Mouse (Mus musculus) heart, embryonic 11.5 days (tissue): ENCODE measurements around the gene Cdk19. TPM values are rescaled to one million over a fixed set of nuclear protein-coding genes. Genes with fewer than 3 reads are reported as not detected.

Experiments used
- ATAC-seq: fragments of 200-750 bp; cut with Nextera tagmentation; replicated peaks from 2 replicates; pipeline ENCODE4 v1.8.0; 2017; ENCODE audit warnings: moderate library complexity; ENCODE audit not compliant: insufficient number of reproducible peaks, low FRiP score, low TSS enrichment
- H3K27ac ChIP-seq: fragments of 300-500 bp; sonication (generic); 2 replicates; pipeline ENCODE4 v1.5.1; 2014; ENCODE audit warnings: mild to moderate bottlenecking, low read depth, low read length
- H3K27me3 ChIP-seq: fragments of 300-500 bp; sonication (generic); 2 replicates; pipeline ENCODE4 v1.6.1; 2014; ENCODE audit warnings: mild to moderate bottlenecking, low read length, mixed read lengths; ENCODE audit not compliant: control insufficient read depth, insufficient read depth
- H3K36me3 ChIP-seq: fragments of 300-500 bp; sonication (generic); 2 replicates; pipeline ENCODE4 v1.6.1; 2014; ENCODE audit warnings: mild to moderate bottlenecking, low read length, moderate library complexity, mixed read lengths; ENCODE audit not compliant: control insufficient read depth, insufficient read depth
- H3K4me1 ChIP-seq: fragments of 300-500 bp; sonication (generic); 2 replicates; pipeline ENCODE4 v1.6.1; 2014; ENCODE audit warnings: low read length; ENCODE audit not compliant: control insufficient read depth, insufficient read depth
- H3K4me2 ChIP-seq: fragments of 300-500 bp; sonication (generic); 2 replicates; pipeline ENCODE4 v1.6.1; 2014; ENCODE audit warnings: mild to moderate bottlenecking, moderate library complexity
- H3K4me3 ChIP-seq: fragments of 300-500 bp; sonication (generic); 2 replicates; pipeline ENCODE4 v1.5.1; 2014; ENCODE audit warnings: low read depth, low read length
- H3K9ac ChIP-seq: fragments of 300-500 bp; sonication (generic); 2 replicates; pipeline ENCODE4 v1.6.1; 2014; ENCODE audit warnings: mild to moderate bottlenecking, low read depth, low read length, moderate library complexity
- H3K9me3 ChIP-seq: fragments of 300-500 bp; sonication (generic); replicated peaks from 2 replicates; pipeline ENCODE4 v1.6.1; 2016; ENCODE audit warnings: low read length; ENCODE audit not compliant: control insufficient read depth
- WGBS: fragments of 180-500 bp; shearing (Covaris S2); extraction: QIAGEN DNeasy Blood & Tissue Kit; methylation state at CpG from one replicate; pipeline ENCODE4 v1.1.7; 2014; ENCODE audit not compliant: insufficient replicate concordance; 5-methylcytosine and 5-hydroxymethylcytosine counted together
- polyA plus RNA-seq: library from polyadenylated mRNA; unstranded; fragments of >200 nt; fragmentation: Nextera tagmentation; extraction: Ambion mirVana; gene quantifications from 2 replicates; pipeline ENCODE4 v1.2.1, GENCODE M21; 2014

Gene Cdk19
- polyA plus RNA-seq, 1 experiment from 2014 or later = 6.4 TPM

- no peak for ATAC-seq
- Histone ChIP-seq H3K27ac (no peak overlapping the region), H3K4me1 (no peaks in the 10 kb centered on the region), H3K27me3 (no peaks in the 10 kb centered on the region), H3K4me3 (no peak overlapping the region), H3K36me3 (no peaks in the 10 kb centered on the region), H3K4me2 (no peak overlapping the region), H3K9me3 (no peaks in the 10 kb centered on the region), H3K9ac (no peak overlapping the region)
- WGBS = 65% methylated on average over 2 of the region's 2 CpGs
Measured at GRCm38 (mm10) chr10:40393447-40394143, 54.2 kb downstream of the Cdk19 start.

DNA sequence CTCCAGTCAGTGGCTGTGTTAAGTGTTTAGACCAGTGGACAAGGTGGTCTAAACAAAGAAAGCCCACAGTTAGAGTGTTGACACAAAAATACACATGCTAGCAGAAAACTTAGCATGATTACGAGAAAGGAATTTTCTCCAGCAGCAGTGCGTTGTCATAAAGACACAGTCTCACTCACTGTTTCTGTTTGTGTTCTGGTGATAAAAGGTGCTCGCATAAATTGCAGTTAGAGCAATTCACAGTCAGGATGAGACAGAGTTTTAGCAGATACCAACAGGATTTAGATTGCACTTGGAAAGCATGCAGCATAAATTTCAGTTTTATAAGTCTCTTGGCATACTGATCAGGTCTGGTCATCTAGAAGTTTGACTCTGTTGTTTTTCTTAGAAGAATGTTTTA, 59.5 kb downstream of the Cdk19 start:
- Histone ChIP-seq H3K27me3 (no peaks in the 10 kb centered on the region), H3K36me3 (no peaks in the 10 kb centered on the region; the same call in 1 of the 2 replicates), H3K9me3 (0 out of 2 replicates have a peak, but pooled peaks cover 3% of the 10 kb centered on the region), H3K4me2 (no peak overlapping the region), H3K4me1 (no peaks in the 10 kb centered on the region), H3K4me3 (no peak overlapping the region), H3K27ac (no peak overlapping the region), H3K9ac (no peak overlapping the region)
- 62% methylated on average over 3 of the region's 3 CpGs for WGBS
- no peak for ATAC-seq

DNA sequence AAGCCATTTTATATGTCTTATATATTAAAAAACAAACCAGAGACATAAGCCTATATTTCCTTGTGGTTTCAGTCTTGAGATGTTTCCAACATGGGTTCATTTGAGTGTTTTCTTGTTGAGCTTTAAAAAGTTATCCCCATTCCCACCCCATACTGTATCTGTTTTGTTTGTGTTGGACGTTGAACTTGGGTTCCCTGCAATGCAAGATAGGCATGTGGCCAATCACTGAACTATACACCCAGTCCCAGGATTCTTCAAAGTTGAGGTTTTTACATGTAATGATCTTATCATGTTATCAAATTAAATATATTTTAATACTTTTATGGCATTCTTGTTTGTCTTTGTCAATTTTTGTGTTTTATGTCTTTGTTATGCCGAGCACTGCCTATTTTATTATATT, 60.0 kb downstream of the Cdk19 start:
- 65% methylated on average over 2 of the region's 2 CpGs for WGBS
- no peaks in the 10 kb centered on the region for H3K27me3 ChIP-seq
- no peak overlapping the region for H3K4me2 ChIP-seq
- no peaks in the 10 kb centered on the region for H3K4me1 ChIP-seq
- no peak overlapping the region for H3K9ac ChIP-seq
- no peak overlapping the region for H3K27ac ChIP-seq
- no peak overlapping the region for H3K4me3 ChIP-seq
- 0 out of 2 replicates have a peak, but pooled peaks cover 3% of the 10 kb centered on the region for H3K9me3 ChIP-seq
- H3K36me3 ChIP-seq = no peaks in the 10 kb centered on the region; the same call in 1 of the 2 replicates
- ATAC-seq = no peak

DNA sequence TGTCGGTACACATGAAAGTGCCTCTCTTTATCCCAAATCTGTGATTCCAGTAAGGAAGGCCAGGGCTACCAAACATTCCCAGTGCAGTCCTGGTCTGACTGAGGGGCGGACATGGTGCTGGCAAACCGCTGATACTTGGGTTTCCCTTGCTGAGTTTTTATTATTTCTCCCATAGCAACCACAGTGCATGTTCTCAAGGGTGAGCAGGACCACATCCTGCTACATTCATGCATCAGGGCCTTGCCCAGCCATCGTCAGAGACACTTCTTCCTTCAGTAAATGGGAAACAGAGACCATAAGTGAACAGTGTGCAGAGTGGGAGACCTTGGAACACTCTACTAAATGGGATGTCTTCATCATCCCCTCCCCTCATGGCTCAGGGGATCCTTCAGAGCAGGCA, 60.9 kb downstream of the Cdk19 start:
- WGBS = 87% methylated on average over 4 of the region's 4 CpGs
- ATAC-seq = no peak

GRCm38 (mm10) chr10:40406655-40407054, 67.3 kb downstream of the Cdk19 start:
- no peak overlapping the region for H3K4me3 ChIP-seq
- no peak overlapping the region for H3K27ac ChIP-seq
- ATAC-seq = no peak
- no peaks in the 10 kb centered on the region for H3K4me1 ChIP-seq
- H3K36me3 ChIP-seq = no peaks in the 10 kb centered on the region; the same call in 1 of the 2 replicates
- no peaks in the 10 kb centered on the region for H3K27me3 ChIP-seq
- H3K4me2 ChIP-seq = no peak overlapping the region
- WGBS = 84% methylated on average over 3 of the region's 3 CpGs
- 0 out of 2 replicates have a peak, but pooled peaks cover 2% of the 10 kb centered on the region for H3K9me3 ChIP-seq
- no peak overlapping the region for H3K9ac ChIP-seq

More for the DNA sequence above, 60.9 kb downstream of the Cdk19 start:
- H3K9me3 ChIP-seq = 0 out of 2 replicates have a peak, but pooled peaks cover 3% of the 10 kb centered on the region
- no peak overlapping the region for H3K9ac ChIP-seq
- no peak overlapping the region for H3K4me2 ChIP-seq
- no peaks in the 10 kb centered on the region for H3K27me3 ChIP-seq
- no peak overlapping the region for H3K27ac ChIP-seq
- no peaks in the 10 kb centered on the region; the same call in 1 of the 2 replicates for H3K36me3 ChIP-seq
- no peak overlapping the region for H3K4me3 ChIP-seq
- H3K4me1 ChIP-seq = no peaks in the 10 kb centered on the region

DNA sequence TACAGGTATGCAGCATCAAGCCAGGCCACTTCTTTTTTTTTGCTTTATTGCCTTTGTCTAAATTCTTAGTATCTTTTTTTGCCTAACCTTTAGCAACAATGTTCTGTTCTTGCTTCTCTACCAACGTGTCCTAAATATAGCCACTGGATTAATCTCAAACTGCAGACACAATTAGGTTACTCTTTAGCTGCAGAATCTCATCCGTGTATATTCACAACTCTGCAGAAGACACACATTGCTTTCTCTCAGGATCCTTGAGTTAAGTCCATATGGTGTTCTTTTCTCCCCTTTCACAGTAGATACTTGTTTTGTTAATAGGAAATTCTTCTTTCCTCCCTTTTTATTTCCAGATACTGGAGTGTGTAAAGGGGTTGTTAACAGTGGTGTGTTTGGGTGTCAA, 70.0 kb downstream of the Cdk19 start:
- Histone ChIP-seq H3K9ac (no peak overlapping the region), H3K4me2 (no peak overlapping the region), H3K4me1 (no peaks in the 10 kb centered on the region), H3K27me3 (no peaks in the 10 kb centered on the region), H3K9me3 (no peaks in the 10 kb centered on the region), H3K36me3 (no peaks in the 10 kb centered on the region), H3K27ac (no peak overlapping the region), H3K4me3 (no peak overlapping the region)
- ATAC-seq = no peak
- 66% methylated on average over 2 of the region's 2 CpGs for WGBS

GRCm38 (mm10) chr10:40411370-40411769, 72.0 kb downstream of the Cdk19 start:
- Histone ChIP-seq H3K4me3 (no peak overlapping the region), H3K4me1 (no peaks in the 10 kb centered on the region), H3K9ac (no peak overlapping the region), H3K4me2 (no peak overlapping the region), H3K27me3 (no peaks in the 10 kb centered on the region), H3K36me3 (no peaks in the 10 kb centered on the region), H3K9me3 (no peaks in the 10 kb centered on the region), H3K27ac (no peak overlapping the region)
- 92% methylated on average over 2 of the region's 2 CpGs for WGBS
- ATAC-seq = no peak

GRCm38 (mm10) chr10:40416944-40417343, 77.6 kb downstream of the Cdk19 start:
- no peaks in the 10 kb centered on the region for H3K27me3 ChIP-seq
- ATAC-seq = no peak
- H3K27ac ChIP-seq = no peak overlapping the region
- no peak overlapping the region for H3K4me3 ChIP-seq
- no peaks in the 10 kb centered on the region for H3K36me3 ChIP-seq
- no peak overlapping the region for H3K9ac ChIP-seq
- WGBS = 68% methylated on average over 7 of the region's 7 CpGs
- 0 out of 2 replicates have a peak, but pooled peaks cover 2% of the 10 kb centered on the region for H3K4me1 ChIP-seq
- H3K9me3 ChIP-seq = no peaks in the 10 kb centered on the region
- no peak overlapping the region for H3K4me2 ChIP-seq

- no peak overlapping the region for H3K9ac ChIP-seq
- no peaks in the 10 kb centered on the region for H3K27me3 ChIP-seq
- H3K4me3 ChIP-seq = no peak overlapping the region
- H3K4me2 ChIP-seq = no peak overlapping the region
- 73% methylated on average over 4 of the region's 4 CpGs for WGBS
- no peak for ATAC-seq
- H3K4me1 ChIP-seq = peaks cover 2% of the 10 kb centered on the region; the same call in 1 of the 2 replicates
- no peaks in the 10 kb centered on the region for H3K36me3 ChIP-seq
- H3K9me3 ChIP-seq = no peaks in the 10 kb centered on the region
- no peak overlapping the region for H3K27ac ChIP-seq
Measured at GRCm38 (mm10) chr10:40419841-40420240, 80.5 kb downstream of the Cdk19 start.
